Mouse (Mus musculus) spleen, adult 2 months (tissue): ENCODE results near the gene Bcat1.

Experiments used
- CTCF ChIP-seq: fragments of 200-500 bp; IDR thresholded peaks from 2 replicates; pipeline ENCODE4 v1.5.1; 2011; ENCODE audit warnings: mild to moderate bottlenecking, inconsistent platforms; ENCODE audit not compliant: insufficient read depth, insufficient read length, insufficient replicate concordance; ENCODE audit errors: extremely low read depth
- POLR2A ChIP-seq: fragments of 200-500 bp; IDR thresholded peaks from 2 replicates; pipeline ENCODE4 v1.6.1; 2011; ENCODE audit warnings: low read depth, low read length, inconsistent platforms

DNA sequence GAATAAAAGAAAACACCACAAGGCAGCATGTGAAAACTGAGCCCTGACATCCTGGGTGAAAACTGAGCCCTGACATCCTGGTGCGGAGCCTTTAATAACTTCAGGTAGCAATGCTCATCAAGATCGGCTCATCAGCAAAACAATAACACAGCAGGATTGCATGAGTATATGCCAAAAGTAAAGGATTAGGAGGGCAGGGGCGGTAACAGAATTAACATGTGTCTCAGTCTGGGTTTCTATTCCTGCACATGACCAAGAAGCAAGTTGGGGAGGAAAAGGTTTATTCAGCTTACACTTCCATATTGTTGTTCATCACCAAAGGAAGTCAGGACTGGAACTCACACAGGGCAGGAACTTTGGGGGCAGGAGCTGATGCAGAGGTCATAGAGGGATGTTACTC, 93.9 kb downstream of the Bcat1 start:
- TF ChIP-seq CTCF, result no peak
- TF ChIP-seq POLR2A, result no peak
